Mouse (Mus musculus) neural tube, embryonic 13.5 days (tissue): ENCODE data around the gene Olfr1286. TPM values are rescaled to one million over a fixed set of nuclear protein-coding genes. Genes with fewer than 3 reads are reported as not detected.

Source experiments
- ATAC-seq: fragments of 200-750 bp; cut with Nextera tagmentation; 2 replicates; pipeline ENCODE4 v1.8.0; 2017; ENCODE audit warnings: low read depth, mild to moderate bottlenecking, moderate TSS enrichment, moderate library complexity
- H3K27ac ChIP-seq: fragments of 300-500 bp; sonication (generic); replicated peaks from 2 replicates; pipeline ENCODE4 v1.5.1; 2015; ENCODE audit warnings: moderate library complexity, mild to moderate bottlenecking, inconsistent platforms
- H3K27me3 ChIP-seq: fragments of 300-500 bp; sonication (generic); 2 replicates; pipeline ENCODE4 v1.6.1; 2015; ENCODE audit warnings: mild to moderate bottlenecking, inconsistent platforms
- H3K36me3 ChIP-seq: fragments of 300-500 bp; sonication (generic); 2 replicates; pipeline ENCODE4 v1.6.1; 2015; ENCODE audit warnings: mild to moderate bottlenecking, inconsistent platforms
- H3K4me1 ChIP-seq: fragments of 300-500 bp; sonication (generic); replicated peaks from 2 replicates; pipeline ENCODE4 v1.6.1; 2015; ENCODE audit warnings: inconsistent platforms
- H3K4me2 ChIP-seq: fragments of 300-500 bp; sonication (generic); 2 replicates; pipeline ENCODE4 v1.6.1; 2015; ENCODE audit warnings: inconsistent platforms, mild to moderate bottlenecking, moderate library complexity
- H3K4me3 ChIP-seq: fragments of 300-500 bp; sonication (generic); 2 replicates; pipeline ENCODE4 v1.5.1; 2015; ENCODE audit warnings: mild to moderate bottlenecking, inconsistent platforms
- H3K9ac ChIP-seq: fragments of 300-500 bp; sonication (generic); 2 replicates; pipeline ENCODE4 v1.6.1; 2015; ENCODE audit warnings: moderate library complexity, mild to moderate bottlenecking, inconsistent platforms
- H3K9me3 ChIP-seq: fragments of 300-500 bp; sonication (generic); 2 replicates; pipeline ENCODE4 v1.6.1; 2016; ENCODE audit warnings: inconsistent platforms
- WGBS: fragments of 180-500 bp; shearing (Covaris S2); methylation state at CpG from one replicate; pipeline ENCODE4 v1.1.7; 2015; 5-methylcytosine and 5-hydroxymethylcytosine counted together
- polyA plus RNA-seq: library from polyadenylated mRNA; unstranded; fragments of >200 nt; fragmentation: Nextera tagmentation; extraction: Ambion mirVana; gene quantifications from 2 replicates; pipeline ENCODE4 v1.2.1, GENCODE M21; 2015

Olfr1286 gene
- polyA plus RNA-seq = not detected in 2 replicates

- no peak for ATAC-seq
- no peak within 1 kb of the TSS for H3K9ac ChIP-seq
Observed at GRCm38 (mm10) chr2:111422931-111423330, at the start of gene Olfr1286. Gene Olfr1286, minus strand, starts transcription at chr2:111423115.

GRCm38 (mm10) chr2:111448842-111449241 is 25.9 kb upstream of the Olfr1286 start, which contains the start of gene Olfr1287:
Gene Olfr1287, plus strand, starts transcription at chr2:111449142.
- H3K4me3 ChIP-seq = no peak within 1 kb of the TSS
- no peak within 1 kb of the TSS for H3K27ac ChIP-seq
- no peaks in the 10 kb centered on the region for H3K27me3 ChIP-seq
- H3K4me1 ChIP-seq = no peaks in the 10 kb centered on the region
- no peaks in the 10 kb centered on the region for H3K9me3 ChIP-seq
- ATAC-seq = no peak
- 73% methylated on average over 1 of the region's 1 CpGs for WGBS
- no peak within 1 kb of the TSS for H3K9ac ChIP-seq
- H3K4me2 ChIP-seq = no peak within 1 kb of the TSS
- no peaks in the 10 kb centered on the region for H3K36me3 ChIP-seq

More at GRCm38 (mm10) chr2:111422931-111423330, at the start of gene Olfr1286:
- no peak within 1 kb of the TSS for H3K27ac ChIP-seq
- no peaks in the 10 kb centered on the region for H3K9me3 ChIP-seq
- H3K27me3 ChIP-seq = no peaks in the 10 kb centered on the region
- no peaks in the 10 kb centered on the region for H3K4me1 ChIP-seq
- H3K36me3 ChIP-seq = no peaks in the 10 kb centered on the region
- WGBS = 63% methylated on average over 1 of the region's 1 CpGs
- H3K4me3 ChIP-seq = no peak within 1 kb of the TSS
- no peak within 1 kb of the TSS for H3K4me2 ChIP-seq

GRCm38 (mm10) chr2:111375222-111375621 is 47.7 kb downstream of the Olfr1286 start, which contains the start of gene Olfr1284:
Gene Olfr1284, plus strand, starts transcription at chr2:111375522.
- no peak within 1 kb of the TSS for H3K4me2 ChIP-seq
- H3K36me3 ChIP-seq = no peaks in the 10 kb centered on the region
- 88% methylated on average over 1 of the region's 1 CpGs for WGBS
- no peak within 1 kb of the TSS for H3K9ac ChIP-seq
- no peaks in the 10 kb centered on the region for H3K27me3 ChIP-seq
- no peaks in the 10 kb centered on the region for H3K9me3 ChIP-seq
- H3K27ac ChIP-seq = no peak within 1 kb of the TSS
- H3K4me3 ChIP-seq = no peak within 1 kb of the TSS
- ATAC-seq = no peak
- no peaks in the 10 kb centered on the region for H3K4me1 ChIP-seq

Other genes with a start within 250 kb of the Olfr1286 start
- not detected in 2 replicates for gene 4930430A15Rik, start 193.5 kb downstream of the Olfr1286 start, polyA plus RNA-seq
- gene Olfr1275, start 187.8 kb downstream of the Olfr1286 start, polyA plus RNA-seq = not detected in 2 replicates
- gene Olfr1276, start 168.6 kb downstream of the Olfr1286 start, polyA plus RNA-seq = not detected in 2 replicates
- gene Olfr1277, start 149.0 kb downstream of the Olfr1286 start, polyA plus RNA-seq = not detected in 2 replicates
- not detected in 2 replicates for gene Olfr1278, start 133.0 kb downstream of the Olfr1286 start, polyA plus RNA-seq
- not detected in 2 replicates for gene Olfr1279, start 122.5 kb downstream of the Olfr1286 start, polyA plus RNA-seq
- gene Olfr1280, start 109.1 kb downstream of the Olfr1286 start, polyA plus RNA-seq = not detected in 2 replicates
- not detected in 2 replicates for gene Olfr1281, start 96.6 kb downstream of the Olfr1286 start, polyA plus RNA-seq
- not detected in 2 replicates for gene Olfr1282, start 87.0 kb downstream of the Olfr1286 start, polyA plus RNA-seq
- gene Olfr1283, start 56.3 kb downstream of the Olfr1286 start, polyA plus RNA-seq = not detected in 2 replicates
- gene Olfr1284, start 47.6 kb downstream of the Olfr1286 start, polyA plus RNA-seq = not detected in 2 replicates
- gene Olfr1287, start 26.0 kb upstream of the Olfr1286 start, polyA plus RNA-seq = not detected in 2 replicates
- gene Olfr1288, start 51.0 kb upstream of the Olfr1286 start, polyA plus RNA-seq = not detected in 2 replicates
- not detected in 2 replicates for gene Olfr1289, start 57.7 kb upstream of the Olfr1286 start, polyA plus RNA-seq
- gene Olfr1290, start 70.7 kb upstream of the Olfr1286 start, polyA plus RNA-seq = not detected in 2 replicates
- gene Olfr1291-ps1, start 74.1 kb upstream of the Olfr1286 start, polyA plus RNA-seq = not detected in 2 replicates
- gene Olfr1293-ps, start 102.1 kb upstream of the Olfr1286 start, polyA plus RNA-seq = not detected in 2 replicates
- gene Olfr1294, start 117.2 kb upstream of the Olfr1286 start, polyA plus RNA-seq = not detected in 2 replicates
- not detected in 2 replicates for gene Olfr1295, start 146.6 kb upstream of the Olfr1286 start, polyA plus RNA-seq
- gene Olfr1297, start 203.4 kb upstream of the Olfr1286 start, polyA plus RNA-seq = not detected in 2 replicates
- gene Olfr1298, start 226.1 kb upstream of the Olfr1286 start, polyA plus RNA-seq = not detected in 2 replicates
- not detected in 2 replicates for gene Olfr1299, start 238.3 kb upstream of the Olfr1286 start, polyA plus RNA-seq